Mouse (Mus musculus) kidney, adult 9 months (tissue): ENCODE measurements around the gene Gm14180.
"Not testable (repeated sequence)": the region's sequence is repeated elsewhere in the genome, so short reads cannot be mapped to it uniquely, and the experiment has no call there.

Source experiments
- DNase-seq: peaks from one replicate; pipeline ENCODE4 v3.0.0; 2022

Gene Gm14180

GRCm38 (mm10) chr11:99734190-99734589, at the start of gene Gm14180:
Gene Gm14180 (minus strand): TSS chr11:99734290.
- no peak for DNase-seq

- no peak for DNase-seq
Measured at GRCm38 (mm10) chr11:99780604-99781003, 46.5 kb upstream of the Gm14180 start, which contains the start of gene Krtap4-8. Gene Krtap4-8 (minus strand): TSS chr11:99780704.

- peak; percentile 35 for DNase-seq
Measured at GRCm38 (mm10) chr11:99778401-99778800, 44.3 kb upstream of the Gm14180 start.

- DNase-seq, result not testable (repeated sequence)
Measured at GRCm38 (mm10) chr11:99772813-99773212, 38.7 kb upstream of the Gm14180 start, which contains the start of gene Gm11595. Gene Gm11595 (minus strand): TSS chr11:99772913.

- DNase-seq, result no peak
Measured at GRCm38 (mm10) chr11:99768410-99768809, 34.3 kb upstream of the Gm14180 start.

- no peak for DNase-seq
Measured at GRCm38 (mm10) chr11:99758877-99759276, 24.8 kb upstream of the Gm14180 start.

- DNase-seq, result peak; percentile 20
Measured at GRCm38 (mm10) chr11:99743985-99744384, 9.9 kb upstream of the Gm14180 start.

- DNase-seq, result no peak
Measured at GRCm38 (mm10) chr11:99724061-99724460, 10.0 kb downstream of the Gm14180 start.

GRCm38 (mm10) chr11:99718759-99719158, 15.3 kb downstream of the Gm14180 start:
- no peak for DNase-seq

GRCm38 (mm10) chr11:99690463-99690862, 43.6 kb downstream of the Gm14180 start, which contains the start of gene Gm14190:
Gene Gm14190 (minus strand): TSS chr11:99690740.
- no peak for DNase-seq

- DNase-seq, result not testable (repeated sequence)
Measured at GRCm38 (mm10) chr11:99685235-99685634, 48.9 kb downstream of the Gm14180 start.
